Mouse (Mus musculus) MEL (cell line): ENCODE measurements at regions not wholly inside any gene's neighbourhood (a gene's known extent, or its start where the extent isn't known, plus 50 kb on each side); places are given as distances from the start of the nearest gene placed in this dataset.

Experiments used
- CHD2 ChIP-seq: IDR thresholded peaks from 2 replicates; pipeline ENCODE4 v1.6.1; 2011; ENCODE audit warnings: low read length, improper control_type of control experiment
- CTCF ChIP-seq, 3 experiments: IDR thresholded peaks in 2 of 3; conservative IDR thresholded peaks in 1 of 3; 2 replicates each; pipeline ENCODE4 v1.5.1; 2011 to 2012; ENCODE audit warnings: low read length in 3 of 3, low read depth in 2 of 3, mild to moderate bottlenecking in 2 of 3, improper control_type of control experiment in 1 of 3, inconsistent platforms in 1 of 3, mixed read lengths in 1 of 3, moderate library complexity in 1 of 3; ENCODE audit not compliant: control insufficient read depth in 1 of 3, insufficient read depth in 1 of 3, poor library complexity in 1 of 3, severe bottlenecking in 1 of 3
- E2F4 ChIP-seq: IDR thresholded peaks from 2 replicates; pipeline ENCODE4 v1.6.1; 2011; ENCODE audit warnings: low read depth, low read length, improper control_type of control experiment, borderline replicate concordance
- EP300 ChIP-seq, 2 experiments: IDR thresholded peaks; 2 replicates each; pipeline ENCODE4 v1.6.1; 2011; ENCODE audit warnings: improper control_type of control experiment in 2 of 2, low read length in 2 of 2, low read depth in 1 of 2, mild to moderate bottlenecking in 1 of 2
- ETS1 ChIP-seq: IDR thresholded peaks from 2 replicates; pipeline ENCODE4 v1.6.1; 2012; ENCODE audit warnings: low read depth, mild to moderate bottlenecking, inconsistent platforms, low read length, improper control_type of control experiment, moderate library complexity
- HCFC1 ChIP-seq: IDR thresholded peaks from 2 replicates; pipeline ENCODE4 v1.6.1; 2012; ENCODE audit warnings: low read depth, mild to moderate bottlenecking, inconsistent platforms, low read length, improper control_type of control experiment, moderate library complexity
- MAX ChIP-seq: IDR thresholded peaks from 2 replicates; pipeline ENCODE4 v1.6.1; 2011; ENCODE audit warnings: low read length, improper control_type of control experiment
- POLR2A ChIP-seq, 2 experiments: IDR thresholded peaks; 2 replicates each; pipeline ENCODE4 v1.6.1; 2011 to 2012; ENCODE audit warnings: low read length in 2 of 2, mild to moderate bottlenecking in 2 of 2, control low read depth in 1 of 2, improper control_type of control experiment in 1 of 2, low read depth in 1 of 2, moderate library complexity in 1 of 2; ENCODE audit not compliant: control insufficient read depth in 1 of 2, insufficient read depth in 1 of 2, poor library complexity in 1 of 2
- SMC3 ChIP-seq: IDR thresholded peaks from 2 replicates; pipeline ENCODE4 v1.6.1; 2011; ENCODE audit warnings: low read depth, low read length, improper control_type of control experiment

- TF ChIP-seq CTCF (IDR thresholded peaks at IDR 0.05 in 2 of 3, conservative IDR thresholded peaks at IDR 0.05 in 1 of 3; ENCODE audit: control insufficient read depth in 1 of 3, insufficient read depth in 1 of 3, low read depth in 2 of 3, low read length in 3 of 3, poor library complexity in 1 of 3, severe bottlenecking in 1 of 3) (no peak), EP300 (IDR thresholded peaks at IDR 0.05; ENCODE audit: low read depth in 1 of 2, low read length in 2 of 2) (no peak), SMC3 (no peak), E2F4 (no peak), CHD2 (no peak), POLR2A (IDR thresholded peaks at IDR 0.05; ENCODE audit: control insufficient read depth in 1 of 2, insufficient read depth in 1 of 2, low read depth in 1 of 2, low read length in 2 of 2, poor library complexity in 1 of 2) (no peak), MAX (no peak), HCFC1 (no peak), ETS1 (no peak)
Observed at GRCm38 (mm10) chr12:95959786-95960504, 267.9 kb downstream of the Flrt2 start.
